Mouse (Mus musculus): ENCODE results near the gene Lcmt2. TPM values are rescaled to one million over a fixed set of nuclear protein-coding genes. Genes with fewer than 3 reads are reported as not detected.

Gene Lcmt2
- 21.5 and 22.5 TPM in 2 replicates for polyA plus RNA-seq (2016; fragmentation: Nextera tagmentation; extraction: Ambion mirVana)

DNA sequence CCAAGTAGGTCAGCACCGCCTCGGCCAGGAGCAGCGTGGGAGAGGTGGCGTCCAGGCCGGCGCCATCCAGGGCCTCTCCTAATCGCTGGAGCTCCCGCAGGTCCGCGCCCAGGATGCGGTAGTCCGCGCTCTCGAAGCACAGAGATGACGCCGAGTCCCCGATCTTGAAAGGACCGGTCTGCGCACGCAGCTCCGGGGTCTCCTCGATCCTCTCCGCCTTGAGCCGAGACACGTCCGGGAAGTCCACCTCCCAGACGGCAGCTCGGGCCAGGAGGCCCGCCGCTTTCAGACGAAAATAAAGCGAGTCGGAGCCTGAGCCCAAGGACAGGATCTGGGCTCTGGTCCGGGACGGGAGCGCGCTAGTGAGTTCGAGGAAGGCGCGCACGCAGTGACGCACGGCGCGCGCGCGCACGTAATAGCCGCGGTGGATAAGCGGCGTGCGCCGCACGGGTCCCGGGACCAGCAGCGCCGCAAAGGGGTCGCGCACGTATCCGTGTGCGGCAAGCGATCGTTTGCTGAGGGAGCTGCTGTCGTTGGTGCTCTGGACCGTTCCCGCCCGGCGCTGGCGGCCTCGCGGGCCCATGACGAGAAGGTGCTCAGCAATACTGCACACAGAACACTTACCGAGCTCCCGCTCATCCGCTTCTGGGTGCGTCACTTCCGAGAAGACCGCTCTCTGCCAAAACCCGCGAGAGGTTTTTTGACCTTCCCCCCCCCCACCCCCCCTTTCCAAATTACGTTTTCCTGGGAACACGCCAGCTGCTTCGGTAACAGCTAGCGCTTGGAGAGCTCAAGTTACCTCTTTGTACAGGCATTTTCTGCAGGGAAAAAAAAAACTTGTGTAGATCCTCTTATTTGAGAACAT is at the start of gene Lcmt2, which contains the start of gene Adal:
Gene Lcmt2 (minus strand): TSS at position 636 of the 865 bp plus-strand sequence.
Gene Adal (plus strand): TSS at position 411 of the 865 bp plus-strand sequence.
- Histone ChIP-seq H3K27me3 (replicated peaks; ENCODE audit: low read depth, poor library complexity, severe bottlenecking) (no peaks in the 10 kb centered on the region), H3K36me3 (replicated peaks) (peaks cover 47% of the 10 kb centered on the region), H3K4me3 (peak within 1 kb of the TSS; percentile 65), H3K27ac (replicated peaks) (peak within 1 kb of the TSS; percentile 97), H3K4me1 (peaks cover 24% of the 10 kb centered on the region), H3K9me3 (peaks cover 15% of the 10 kb centered on the region)
- DNase-seq (ENCODE audit: low spot score) = peak; percentile 93
- under 1% methylated on average over 87 of the region's 87 CpGs for WGBS

- Histone ChIP-seq H3K4me1 (no peaks in the 10 kb centered on the region), H3K9me3 (no peaks in the 10 kb centered on the region), H3K27me3 (replicated peaks; ENCODE audit: low read depth, poor library complexity, severe bottlenecking) (no peaks in the 10 kb centered on the region), H3K27ac (replicated peaks) (no peak overlapping the region), H3K4me3 (no peak overlapping the region), H3K36me3 (replicated peaks) (peaks cover 99% of the 10 kb centered on the region)
- DNase-seq (ENCODE audit: low spot score) = no peak
- 86% methylated on average over 1 of the region's 1 CpGs for WGBS
Measured at GRCm38 (mm10) chr2:121188530-121188929, 48.1 kb upstream of the Lcmt2 start.

DNA sequence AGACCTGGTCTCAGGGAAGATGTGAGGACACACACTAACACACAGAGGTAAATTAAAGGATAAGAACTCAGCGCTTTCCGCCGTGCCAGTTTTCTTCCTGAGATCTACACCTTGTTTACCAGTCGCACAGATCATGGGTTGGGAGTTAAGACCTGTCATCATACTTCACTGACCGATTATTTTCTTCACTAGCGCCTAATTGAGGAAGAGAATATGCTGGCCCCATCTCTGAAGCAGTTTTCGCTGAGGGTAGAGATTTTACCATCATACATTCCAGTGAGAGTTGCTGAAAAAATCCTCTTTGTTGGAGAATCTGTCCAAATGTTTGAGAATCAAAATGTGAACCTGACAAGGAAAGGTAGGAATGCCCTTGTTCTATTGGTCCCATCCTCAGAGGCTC is 43.7 kb upstream of the Lcmt2 start:
- no peaks in the 10 kb centered on the region for H3K27me3 ChIP-seq (replicated peaks; ENCODE audit: low read depth, poor library complexity, severe bottlenecking)
- DNase-seq (ENCODE audit: low spot score) = no peak
- no peak overlapping the region for H3K4me3 ChIP-seq
- H3K27ac ChIP-seq (replicated peaks) = no peak overlapping the region
- peaks cover 98% of the 10 kb centered on the region for H3K36me3 ChIP-seq (replicated peaks)
- no peaks in the 10 kb centered on the region for H3K4me1 ChIP-seq
- H3K9me3 ChIP-seq = no peaks in the 10 kb centered on the region
- WGBS = 95% methylated on average over 7 of the region's 7 CpGs

DNA sequence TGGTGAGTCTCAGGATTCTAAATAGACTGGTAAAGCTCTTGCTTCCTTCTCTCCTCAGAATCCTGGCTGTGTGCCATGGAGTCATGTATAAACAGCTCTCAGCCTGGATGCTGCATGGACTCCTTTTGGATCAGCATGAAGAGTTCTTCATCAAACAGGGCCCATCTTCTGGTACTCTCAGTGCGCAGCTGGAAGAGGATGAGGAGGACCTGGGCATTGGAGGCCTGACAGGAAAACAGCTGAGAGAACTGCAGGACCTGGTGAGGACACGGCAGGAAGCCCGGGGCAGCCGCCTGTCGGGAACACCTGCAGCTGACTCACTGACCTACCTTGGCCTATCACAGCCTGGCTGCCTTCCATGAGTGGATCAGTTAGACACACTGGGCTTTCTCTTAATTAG is 43.0 kb upstream of the Lcmt2 start:
- H3K27me3 ChIP-seq (replicated peaks; ENCODE audit: low read depth, poor library complexity, severe bottlenecking) = no peaks in the 10 kb centered on the region
- no peak for DNase-seq (ENCODE audit: low spot score)
- WGBS = 92% methylated on average over 5 of the region's 5 CpGs
- no peaks in the 10 kb centered on the region for H3K9me3 ChIP-seq
- H3K36me3 ChIP-seq (replicated peaks) = peaks cover 98% of the 10 kb centered on the region
- H3K27ac ChIP-seq (replicated peaks) = no peak overlapping the region
- no peaks in the 10 kb centered on the region for H3K4me1 ChIP-seq
- H3K4me3 ChIP-seq = no peak overlapping the region

DNA sequence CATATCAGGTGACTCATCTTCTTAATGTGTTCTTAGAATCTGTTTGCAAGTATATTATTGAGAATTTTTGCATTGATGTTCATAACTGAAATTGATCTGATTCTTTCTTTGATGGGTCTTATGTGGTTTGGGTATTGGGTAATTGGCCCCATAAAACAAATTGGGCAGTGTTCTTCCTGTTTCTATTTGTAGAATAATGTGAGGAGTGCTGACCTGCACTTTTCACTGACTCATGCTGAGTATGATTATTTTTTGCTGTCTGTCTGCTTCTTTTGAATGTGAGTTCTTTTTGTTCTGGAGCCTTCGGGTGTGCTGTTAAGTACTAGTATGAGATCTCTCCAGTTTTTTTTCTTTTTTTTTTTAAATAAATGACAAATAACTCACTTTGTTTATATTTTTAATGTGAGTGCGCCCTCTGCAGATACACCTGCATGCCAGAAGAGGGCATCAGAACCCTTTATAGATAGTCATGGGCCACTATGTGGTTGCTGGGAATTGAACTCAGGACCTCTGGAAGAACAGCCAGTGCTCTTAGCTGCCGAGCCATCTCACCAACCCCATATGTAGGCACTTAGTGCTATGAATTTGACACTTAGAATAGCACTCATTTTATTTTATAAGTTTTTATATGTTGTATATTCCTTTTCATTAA is 38.5 kb upstream of the Lcmt2 start:
- no peak for DNase-seq (ENCODE audit: low spot score)
- H3K27ac ChIP-seq (replicated peaks) = no peak overlapping the region
- no peaks in the 10 kb centered on the region for H3K9me3 ChIP-seq
- H3K4me1 ChIP-seq = no peaks in the 10 kb centered on the region
- no peaks in the 10 kb centered on the region for H3K27me3 ChIP-seq (replicated peaks; ENCODE audit: low read depth, poor library complexity, severe bottlenecking)
- H3K4me3 ChIP-seq = no peak overlapping the region
- WGBS = 95% methylated on average over 3 of the region's 3 CpGs
- H3K36me3 ChIP-seq (replicated peaks) = peaks cover 98% of the 10 kb centered on the region

DNA sequence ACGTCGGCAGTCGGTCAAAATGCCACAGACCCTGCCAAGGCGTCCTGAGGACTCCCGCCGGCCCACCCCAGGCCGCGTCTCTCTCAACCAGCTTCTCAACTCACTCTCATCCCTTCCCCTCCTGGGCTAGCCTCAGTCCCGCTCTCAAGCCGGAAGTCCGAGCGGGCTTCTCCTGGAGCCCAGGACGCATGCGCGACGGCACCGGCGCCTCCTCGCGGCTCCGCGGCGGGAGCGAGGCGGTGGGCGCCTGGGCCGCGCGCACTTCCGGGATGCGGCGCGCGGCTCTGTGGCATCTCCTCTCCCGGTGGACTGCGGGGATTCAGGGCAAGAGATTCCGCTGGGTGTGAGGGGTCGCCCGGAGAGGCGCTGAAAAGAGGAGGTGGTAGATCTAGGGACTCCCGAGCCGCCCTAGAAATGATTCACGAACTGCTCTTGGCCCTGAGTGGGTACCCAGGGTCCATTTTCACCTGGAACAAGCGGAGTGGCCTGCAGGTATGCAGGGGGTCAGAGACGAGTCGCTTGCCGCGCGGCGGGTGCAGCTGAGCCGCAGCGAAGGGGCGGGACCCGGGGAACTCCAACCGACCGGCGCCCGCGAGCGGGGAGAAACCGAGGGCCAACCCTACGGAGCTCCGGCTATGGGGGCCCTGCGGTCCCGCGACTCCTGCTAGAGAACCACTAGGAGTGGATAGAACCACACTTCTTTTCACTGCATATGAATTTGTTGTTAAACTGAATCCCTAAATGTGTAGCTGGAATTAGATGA is 30.7 kb upstream of the Lcmt2 start, which contains the start of gene Zscan29:
Gene Zscan29 (minus strand): TSS at position 146 of the 763 bp plus-strand sequence.
- H3K9me3 ChIP-seq = no peaks in the 10 kb centered on the region
- peaks cover 50% of the 10 kb centered on the region for H3K36me3 ChIP-seq (replicated peaks)
- WGBS = under 1% methylated on average over 66 of the region's 66 CpGs
- peaks cover 26% of the 10 kb centered on the region for H3K4me1 ChIP-seq
- peak within 1 kb of the TSS; percentile 82 for H3K4me3 ChIP-seq
- peak; percentile 94 for DNase-seq (ENCODE audit: low spot score)
- peak within 1 kb of the TSS; percentile 88 for H3K27ac ChIP-seq (replicated peaks)
- no peaks in the 10 kb centered on the region for H3K27me3 ChIP-seq (replicated peaks; ENCODE audit: low read depth, poor library complexity, severe bottlenecking)

GRCm38 (mm10) chr2:121170481-121170971 is 30.1 kb upstream of the Lcmt2 start, which contains the start of gene Tubgcp4:
Tubgcp4 (plus strand) TSS chr2:121170654.
- H3K27ac ChIP-seq (replicated peaks) = peak within 1 kb of the TSS; percentile 88
- WGBS = under 1% methylated on average over 38 of the region's 38 CpGs
- peaks cover 26% of the 10 kb centered on the region for H3K4me1 ChIP-seq
- no peaks in the 10 kb centered on the region for H3K9me3 ChIP-seq
- peak within 1 kb of the TSS; percentile 82 for H3K4me3 ChIP-seq
- H3K36me3 ChIP-seq (replicated peaks) = peaks cover 49% of the 10 kb centered on the region
- H3K27me3 ChIP-seq (replicated peaks; ENCODE audit: low read depth, poor library complexity, severe bottlenecking) = no peaks in the 10 kb centered on the region
- DNase-seq (ENCODE audit: low spot score) = no peak

GRCm38 (mm10) chr2:121169902-121170301 is 29.4 kb upstream of the Lcmt2 start:
- H3K27me3 ChIP-seq (replicated peaks; ENCODE audit: low read depth, poor library complexity, severe bottlenecking) = no peaks in the 10 kb centered on the region
- H3K27ac ChIP-seq (replicated peaks) = no peak overlapping the region
- H3K9me3 ChIP-seq = no peaks in the 10 kb centered on the region
- H3K4me3 ChIP-seq = peak overlapping the region; percentile 82
- WGBS = 13% methylated on average over 9 of the region's 9 CpGs
- DNase-seq (ENCODE audit: low spot score) = no peak
- H3K36me3 ChIP-seq (replicated peaks) = peaks cover 46% of the 10 kb centered on the region
- peaks cover 26% of the 10 kb centered on the region for H3K4me1 ChIP-seq

- Histone ChIP-seq H3K27ac (replicated peaks) (no peak overlapping the region), H3K27me3 (replicated peaks; ENCODE audit: low read depth, poor library complexity, severe bottlenecking) (no peaks in the 10 kb centered on the region), H3K4me1 (peaks cover 26% of the 10 kb centered on the region), H3K9me3 (no peaks in the 10 kb centered on the region), H3K4me3 (peak overlapping the region; percentile 82), H3K36me3 (replicated peaks) (peaks cover 46% of the 10 kb centered on the region)
- WGBS = 65% methylated on average over 4 of the region's 4 CpGs
- DNase-seq (ENCODE audit: low spot score) = no peak
Measured at GRCm38 (mm10) chr2:121169173-121169572, 28.7 kb upstream of the Lcmt2 start.

GRCm38 (mm10) chr2:121153100-121153499 is 12.6 kb upstream of the Lcmt2 start:
- Histone ChIP-seq H3K36me3 (replicated peaks) (peaks cover 60% of the 10 kb centered on the region), H3K9me3 (no peaks in the 10 kb centered on the region), H3K27me3 (replicated peaks; ENCODE audit: low read depth, poor library complexity, severe bottlenecking) (no peaks in the 10 kb centered on the region), H3K27ac (replicated peaks) (no peak overlapping the region), H3K4me3 (no peak overlapping the region), H3K4me1 (no peaks in the 10 kb centered on the region)
- no peak for DNase-seq (ENCODE audit: low spot score)
- 79% methylated on average over 3 of the region's 3 CpGs for WGBS

- Histone ChIP-seq H3K4me3 (no peak overlapping the region), H3K36me3 (replicated peaks) (peaks cover 64% of the 10 kb centered on the region), H3K9me3 (no peaks in the 10 kb centered on the region), H3K27me3 (replicated peaks; ENCODE audit: low read depth, poor library complexity, severe bottlenecking) (no peaks in the 10 kb centered on the region), H3K4me1 (no peaks in the 10 kb centered on the region), H3K27ac (replicated peaks) (no peak overlapping the region)
- DNase-seq (ENCODE audit: low spot score) = no peak
- 86% methylated on average over 5 of the region's 5 CpGs for WGBS
Measured at GRCm38 (mm10) chr2:121149679-121150078, 9.2 kb upstream of the Lcmt2 start.

DNA sequence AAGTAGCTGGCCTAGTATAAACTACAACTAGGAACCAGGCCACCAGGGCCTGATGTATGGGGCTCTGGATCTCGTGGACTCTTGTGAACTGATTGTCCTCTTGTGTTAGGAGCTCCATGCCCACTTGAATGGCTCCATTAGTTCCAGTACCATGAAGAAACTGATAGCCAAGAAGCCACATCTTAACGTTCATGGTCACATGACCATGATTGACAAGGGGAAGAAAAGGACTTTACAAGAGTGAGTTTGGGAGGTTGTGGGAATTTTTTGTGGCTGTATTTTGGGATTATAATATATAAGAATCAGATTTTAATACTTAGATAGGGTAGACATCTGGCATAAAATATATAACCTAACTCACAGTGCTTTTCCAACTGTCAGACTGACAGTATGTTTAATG is 2.0 kb upstream of the Lcmt2 start:
- peaks cover 54% of the 10 kb centered on the region for H3K36me3 ChIP-seq (replicated peaks)
- no peaks in the 10 kb centered on the region for H3K27me3 ChIP-seq (replicated peaks; ENCODE audit: low read depth, poor library complexity, severe bottlenecking)
- H3K4me1 ChIP-seq = peaks cover 24% of the 10 kb centered on the region
- WGBS = 77% methylated on average over 2 of the region's 2 CpGs
- H3K9me3 ChIP-seq = peaks cover 15% of the 10 kb centered on the region
- no peak overlapping the region for H3K4me3 ChIP-seq
- H3K27ac ChIP-seq (replicated peaks) = no peak overlapping the region
- DNase-seq (ENCODE audit: low spot score) = no peak

Measured in embryonic facial prominence, embryonic 10.5 days (tissue).